Mouse (Mus musculus) embryonic fibroblast, embryonic 13.5 days (primary cell): Measurements from ENCODE around the gene Ezr.

Experiments
- CTCF ChIP-seq: IDR thresholded peaks from 2 replicates; pipeline ENCODE4 v1.5.1; 2011; ENCODE audit warnings: mild to moderate bottlenecking, control low read depth, low read length, moderate library complexity, borderline replicate concordance; ENCODE audit not compliant: insufficient read depth
- POLR2A ChIP-seq: IDR thresholded peaks from 2 replicates; pipeline ENCODE4 v1.6.1; 2011; ENCODE audit warnings: low read depth, mild to moderate bottlenecking, control low read depth, low read length, moderate library complexity

GRCm38 (mm10) chr17:6737273-6737997 is 45.1 kb downstream of the Ezr start:
- TF ChIP-seq CTCF: no peak
- TF ChIP-seq POLR2A: no peak
